Mouse (Mus musculus) MEL (cell line): Measurements from ENCODE around the gene Kctd11. TPM values are rescaled to one million over a fixed set of nuclear protein-coding genes. Genes with fewer than 3 reads are reported as not detected.

Experiments
- DNase-seq: peaks from one replicate; pipeline ENCODE4 v3.0.0; 2011; ENCODE audit warnings: low read depth, low spot score
- H3K27ac ChIP-seq: 2 replicates; pipeline ENCODE4 v1.5.1; 2012; ENCODE audit warnings: low read depth, mild to moderate bottlenecking, control low read depth, low read length, moderate library complexity; ENCODE audit not compliant: control insufficient read depth
- H3K27me3 ChIP-seq, 2 experiments: fragments of 150-350 bp in 1 of 2; sonication (generic) in 1 of 2; 2 replicates each; pipeline ENCODE4 v1.6.1; 2012; ENCODE audit warnings: low read length in 2 of 2, mild to moderate bottlenecking in 2 of 2, improper control_type of control experiment in 1 of 2, moderate library complexity in 1 of 2; ENCODE audit not compliant: insufficient read depth in 2 of 2, control insufficient read depth in 1 of 2
- H3K36me3 ChIP-seq, 2 experiments: 2 replicates each; pipeline ENCODE4 v1.6.1; 2012 to 2014; ENCODE audit warnings: low read length in 2 of 2, improper control_type of control experiment in 1 of 2, inconsistent platforms in 1 of 2, mild to moderate bottlenecking in 1 of 2; ENCODE audit not compliant: insufficient read depth in 2 of 2, control insufficient read depth in 1 of 2
- H3K4me1 ChIP-seq, 2 experiments: fragments of 150-350 bp in 1 of 2; sonication (generic) in 1 of 2; 2 replicates each; pipeline ENCODE4 v1.6.1; 2012; ENCODE audit warnings: low read length in 2 of 2, improper control_type of control experiment in 1 of 2, mild to moderate bottlenecking in 1 of 2; ENCODE audit not compliant: insufficient read depth in 2 of 2, control insufficient read depth in 1 of 2
- H3K4me3 ChIP-seq, 2 experiments: fragments of 150-350 bp in 1 of 2; sonication (generic) in 1 of 2; 2 replicates each; pipeline ENCODE4 v1.5.1; 2012; ENCODE audit warnings: low read depth in 2 of 2, low read length in 2 of 2, mild to moderate bottlenecking in 2 of 2, moderate library complexity in 2 of 2, control low read depth in 1 of 2, improper control_type of control experiment in 1 of 2; ENCODE audit not compliant: control insufficient read depth in 1 of 2, insufficient read depth in 1 of 2
- H3K79me2 ChIP-seq: 2 replicates; pipeline ENCODE4 v1.6.1; 2012; ENCODE audit warnings: mild to moderate bottlenecking, low read length, moderate library complexity; ENCODE audit not compliant: control insufficient read depth, poor library complexity, insufficient read depth
- H3K9ac ChIP-seq: 2 replicates; pipeline ENCODE4 v1.6.1; 2012; ENCODE audit warnings: low read depth, mild to moderate bottlenecking, control low read depth, low read length, moderate library complexity; ENCODE audit not compliant: control insufficient read depth, poor library complexity, severe bottlenecking
- H3K9me3 ChIP-seq: fragments of 150-350 bp; sonication (generic); replicated peaks from 2 replicates; pipeline ENCODE4 v1.6.1; 2012; ENCODE audit warnings: mild to moderate bottlenecking, low read length, improper control_type of control experiment, moderate library complexity; ENCODE audit not compliant: insufficient read depth
- CHD1 ChIP-seq: IDR thresholded peaks from 2 replicates; pipeline ENCODE4 v1.6.1; 2012; ENCODE audit warnings: low read depth, mild to moderate bottlenecking, inconsistent platforms, low read length, improper control_type of control experiment
- CHD2 ChIP-seq: IDR thresholded peaks from 2 replicates; pipeline ENCODE4 v1.6.1; 2011; ENCODE audit warnings: low read length, improper control_type of control experiment
- CTCF ChIP-seq, 3 experiments: IDR thresholded peaks in 2 of 3; conservative IDR thresholded peaks in 1 of 3; 2 replicates each; pipeline ENCODE4 v1.5.1; 2011 to 2012; ENCODE audit warnings: low read length in 3 of 3, low read depth in 2 of 3, mild to moderate bottlenecking in 2 of 3, improper control_type of control experiment in 1 of 3, inconsistent platforms in 1 of 3, mixed read lengths in 1 of 3, moderate library complexity in 1 of 3; ENCODE audit not compliant: control insufficient read depth in 1 of 3, insufficient read depth in 1 of 3, poor library complexity in 1 of 3, severe bottlenecking in 1 of 3
- E2F4 ChIP-seq: IDR thresholded peaks from 2 replicates; pipeline ENCODE4 v1.6.1; 2011; ENCODE audit warnings: low read depth, low read length, improper control_type of control experiment, borderline replicate concordance
- ETS1 ChIP-seq: IDR thresholded peaks from 2 replicates; pipeline ENCODE4 v1.6.1; 2012; ENCODE audit warnings: low read depth, mild to moderate bottlenecking, inconsistent platforms, low read length, improper control_type of control experiment, moderate library complexity
- GABPA ChIP-seq: IDR thresholded peaks from 2 replicates; pipeline ENCODE4 v1.6.1; 2012; ENCODE audit warnings: low read depth, mild to moderate bottlenecking, inconsistent platforms, low read length, improper control_type of control experiment, moderate library complexity
- GATA1 ChIP-seq: IDR thresholded peaks from 2 replicates; pipeline ENCODE4 v1.6.1; 2011; ENCODE audit warnings: low read depth, low read length, improper control_type of control experiment
- HCFC1 ChIP-seq: IDR thresholded peaks from 2 replicates; pipeline ENCODE4 v1.6.1; 2012; ENCODE audit warnings: low read depth, mild to moderate bottlenecking, inconsistent platforms, low read length, improper control_type of control experiment, moderate library complexity
- JUND ChIP-seq: IDR thresholded peaks from 2 replicates; pipeline ENCODE4 v1.6.1; 2011; ENCODE audit warnings: low read depth, mild to moderate bottlenecking, improper control_type of control experiment, low read length
- MAFK ChIP-seq: IDR thresholded peaks from 2 replicates; pipeline ENCODE4 v1.6.1; 2011; ENCODE audit warnings: low read depth, mild to moderate bottlenecking, low read length, improper control_type of control experiment, borderline replicate concordance
- MAX ChIP-seq: IDR thresholded peaks from 2 replicates; pipeline ENCODE4 v1.6.1; 2011; ENCODE audit warnings: low read length, improper control_type of control experiment
- MEF2A ChIP-seq: IDR thresholded peaks from 2 replicates; pipeline ENCODE4 v1.6.1; 2014; ENCODE audit warnings: low read depth, mild to moderate bottlenecking, inconsistent platforms, low read length, improper control_type of control experiment; ENCODE audit not compliant: poor library complexity, insufficient replicate concordance, severe bottlenecking; ENCODE audit errors: extremely low read depth
- MXI1 ChIP-seq: IDR thresholded peaks from 2 replicates; pipeline ENCODE4 v1.6.1; 2011; ENCODE audit warnings: mild to moderate bottlenecking, low read depth, low read length, improper control_type of control experiment
- NRF1 ChIP-seq: IDR thresholded peaks from 2 replicates; pipeline ENCODE4 v1.6.1; 2014; ENCODE audit warnings: low read depth, mild to moderate bottlenecking, inconsistent platforms, low read length, improper control_type of control experiment, moderate library complexity; ENCODE audit not compliant: poor library complexity, insufficient read depth, severe bottlenecking
- POLR2A ChIP-seq, 2 experiments: IDR thresholded peaks; 2 replicates each; pipeline ENCODE4 v1.6.1; 2011 to 2012; ENCODE audit warnings: low read length in 2 of 2, mild to moderate bottlenecking in 2 of 2, control low read depth in 1 of 2, improper control_type of control experiment in 1 of 2, low read depth in 1 of 2, moderate library complexity in 1 of 2; ENCODE audit not compliant: control insufficient read depth in 1 of 2, insufficient read depth in 1 of 2, poor library complexity in 1 of 2
- POLR2AphosphoS2 ChIP-seq: IDR thresholded peaks from 2 replicates; pipeline ENCODE4 v1.6.1; 2011; ENCODE audit warnings: low read length, improper control_type of control experiment
- RAD21 ChIP-seq: IDR thresholded peaks from 2 replicates; pipeline ENCODE4 v1.6.1; 2011; ENCODE audit warnings: mild to moderate bottlenecking, low read depth, low read length, improper control_type of control experiment
- RCOR1 ChIP-seq: IDR thresholded peaks from 2 replicates; pipeline ENCODE4 v1.6.1; 2012; ENCODE audit warnings: low read depth, mild to moderate bottlenecking, inconsistent platforms, low read length, improper control_type of control experiment
- SMC3 ChIP-seq: IDR thresholded peaks from 2 replicates; pipeline ENCODE4 v1.6.1; 2011; ENCODE audit warnings: low read depth, low read length, improper control_type of control experiment
- TAL1 ChIP-seq: IDR thresholded peaks from 2 replicates; pipeline ENCODE4 v1.6.1; 2012; ENCODE audit warnings: mild to moderate bottlenecking, inconsistent platforms, low read length, moderate library complexity, mixed read lengths
- TBP ChIP-seq: IDR thresholded peaks from 2 replicates; pipeline ENCODE4 v1.8.0; 2011; ENCODE audit warnings: low read depth, low read length, improper control_type of control experiment
- UBTF ChIP-seq: IDR thresholded peaks from 2 replicates; pipeline ENCODE4 v1.6.1; 2012; ENCODE audit warnings: low read depth, mild to moderate bottlenecking, inconsistent platforms, low read length, improper control_type of control experiment, moderate library complexity, borderline replicate concordance; ENCODE audit not compliant: insufficient read depth
- USF1 ChIP-seq: IDR thresholded peaks from 2 replicates; pipeline ENCODE4 v1.6.1; 2014; ENCODE audit warnings: low read depth, mild to moderate bottlenecking, inconsistent platforms, low read length, improper control_type of control experiment, moderate library complexity
- USF2 ChIP-seq, 2 experiments: IDR thresholded peaks; 2 replicates each; pipeline ENCODE4 v1.6.1; 2011 to 2012; ENCODE audit warnings: improper control_type of control experiment in 2 of 2, low read length in 2 of 2, borderline replicate concordance in 1 of 2, inconsistent platforms in 1 of 2, low read depth in 1 of 2, mild to moderate bottlenecking in 1 of 2; ENCODE audit not compliant: insufficient read depth in 1 of 2
- ZC3H11A ChIP-seq: IDR thresholded peaks from 2 replicates; pipeline ENCODE4 v1.6.1; 2012; ENCODE audit warnings: low read depth, mild to moderate bottlenecking, inconsistent platforms, low read length, improper control_type of control experiment
- ZKSCAN1 ChIP-seq: IDR thresholded peaks from 2 replicates; pipeline ENCODE4 v1.6.1; 2012; ENCODE audit warnings: low read depth, mild to moderate bottlenecking, inconsistent platforms, low read length, improper control_type of control experiment, moderate library complexity
- ZNF384 ChIP-seq: IDR thresholded peaks from 2 replicates; pipeline ENCODE4 v1.6.1; 2012; ENCODE audit warnings: low read depth, mild to moderate bottlenecking, inconsistent platforms, low read length, improper control_type of control experiment
- polyA plus RNA-seq, 2 experiments: library from polyadenylated mRNA; stranded (reverse) in 1 of 2; unstranded in 1 of 2; fragments of >175 nt in 1 of 2; fragments of >200 nt in 1 of 2; gene quantifications; 2 replicates each; pipeline versions ENCODE4 v1.2.1 to v1.2.4; 2012; ENCODE audit warnings: low replicate concordance in 2 of 2, low read depth in 1 of 2; ENCODE audit not compliant: insufficient read length in 2 of 2, insufficient read depth in 1 of 2, missing spikeins in 1 of 2
- total RNA-seq: library from RNA; depleted of rRNA; stranded (reverse); fragments of 300-350 nt; gene quantifications from 2 replicates; pipeline ENCODE4 v1.2.3, GENCODE M21; 2012

The Kctd11 gene
- total and polyA plus RNA-seq, 3 experiments, result 0.19 to 0.49 TPM; not detected in 1

- Histone ChIP-seq H3K9ac (no peak overlapping the region), H3K4me1 (peaks cover 11 to 30% of the 10 kb centered on the region in 2 experiments)
- TF ChIP-seq GATA1 (no peak), POLR2A (IDR thresholded peaks at IDR 0.05; ENCODE audit: control insufficient read depth in 1 of 2, insufficient read depth in 1 of 2, low read depth in 1 of 2, low read length in 2 of 2, poor library complexity in 1 of 2) (no peak), JUND (no peak), UBTF (no peak), ZC3H11A (0 out of 2 replicates have a peak, but pooled peaks have one; percentile 12), ZKSCAN1 (no peak), SMC3 (peak; percentile 59), MAX (no peak), MXI1 (no peak), USF2 (IDR thresholded peaks at IDR 0.05; ENCODE audit: borderline replicate concordance in 1 of 2, insufficient read depth in 1 of 2, low read depth in 1 of 2, low read length in 2 of 2) (no peak), CHD2 (no peak), HCFC1 (no peak), NRF1 (no peak), GABPA (no peak), E2F4 (no peak), USF1 (no peak), CTCF (IDR thresholded peaks at IDR 0.05 in 2 of 3, conservative IDR thresholded peaks at IDR 0.05 in 1 of 3; ENCODE audit: control insufficient read depth in 1 of 3, insufficient read depth in 1 of 3, low read depth in 2 of 3, low read length in 3 of 3, poor library complexity in 1 of 3, severe bottlenecking in 1 of 3) (peak; percentile 24 to 52 (median 31); a peak in 4 of 6 replicates), RAD21 (peak; percentile 24), MEF2A (no peak), TAL1 (peak; percentile 43)
These were observed 5.9 kb upstream of the Kctd11 start for GRCm38 (mm10) chr11:69886907-69887635.

DNA sequence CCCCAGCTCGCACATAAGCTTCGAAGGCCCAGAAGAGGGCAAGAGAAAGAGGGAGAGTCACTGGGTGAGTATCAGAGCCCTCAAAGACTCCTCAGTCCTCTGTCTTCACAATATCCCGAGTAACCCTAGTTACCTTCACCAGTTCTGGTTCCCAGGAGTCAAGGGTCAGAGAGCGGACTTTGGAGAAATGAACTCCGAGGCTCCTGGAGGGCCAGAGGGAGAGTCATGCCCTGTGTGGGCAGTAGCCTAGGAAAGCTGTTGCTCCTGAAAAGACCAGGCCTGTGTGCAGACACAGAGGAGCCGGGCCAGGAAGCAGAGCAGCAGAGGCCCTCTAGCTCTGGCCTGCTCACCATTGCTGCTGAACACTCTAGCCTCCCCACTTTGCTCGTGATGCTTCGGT, 3.5 kb upstream of the Kctd11 start:
- DNase-seq, result no peak
- Histone ChIP-seq H3K4me1 (peaks cover 3 to 30% of the 10 kb centered on the region in 2 experiments), H3K36me3 (peaks cover 0 to 12% of the 10 kb centered on the region in 2 experiments; a peak in 2 of 4 replicates), H3K4me3 (no peak overlapping the region), H3K27me3 (no peaks in the 10 kb centered on the region), H3K79me2 (no peaks in the 10 kb centered on the region), H3K27ac (no peak overlapping the region), H3K9me3 (no peaks in the 10 kb centered on the region), H3K9ac (no peak overlapping the region)
- no peak for TF ChIP-seq TBP
- TF ChIP-seq MEF2A, result no peak
- no peak for TF ChIP-seq POLR2AphosphoS2
- no peak for TF ChIP-seq TAL1
- TF ChIP-seq UBTF, result no peak
- TF ChIP-seq CHD2, result no peak
- TF ChIP-seq POLR2A (IDR thresholded peaks at IDR 0.05; ENCODE audit: control insufficient read depth in 1 of 2, insufficient read depth in 1 of 2, low read depth in 1 of 2, low read length in 2 of 2, poor library complexity in 1 of 2), result no peak
- no peak for TF ChIP-seq MAFK
- no peak for TF ChIP-seq ETS1
- no peak for TF ChIP-seq ZC3H11A
- no peak for TF ChIP-seq RCOR1
- TF ChIP-seq CHD1, result no peak
- TF ChIP-seq ZNF384, result no peak
- no peak for TF ChIP-seq MXI1

More at GRCm38 (mm10) chr11:69886907-69887635, 5.9 kb upstream of the Kctd11 start:
- Histone ChIP-seq H3K27ac (no peak overlapping the region), H3K79me2 (no peaks in the 10 kb centered on the region), H3K9me3 (no peaks in the 10 kb centered on the region), H3K36me3 (peaks cover 0 to 17% of the 10 kb centered on the region in 2 experiments; a peak in 2 of 4 replicates), H3K27me3 (no peaks in the 10 kb centered on the region), H3K4me3 (no peak overlapping the region)
- peak; percentile 43 for DNase-seq
